Mouse (Mus musculus) liver, embryonic 11.5 days (tissue): ENCODE data around the gene Camkmt. TPM values are rescaled to one million over a fixed set of nuclear protein-coding genes. Genes with fewer than 3 reads are reported as not detected.
A peak's percentile ranks its signal among the peaks of the same experiment; 100 is the strongest.

ENCODE experiments used
- ATAC-seq: fragments of 200-750 bp; cut with Nextera tagmentation; replicated peaks from 2 replicates; pipeline ENCODE4 v1.8.0; 2017; ENCODE audit warnings: moderate number of reproducible peaks, mild to moderate bottlenecking, moderate TSS enrichment, moderate library complexity; ENCODE audit not compliant: low FRiP score
- DNase-seq: peaks from one replicate; pipeline ENCODE4 v3.0.0-alpha.2; 2017; ENCODE audit warnings: low spot score
- H3K27ac ChIP-seq: fragments of 300-500 bp; sonication (generic); 2 replicates; pipeline ENCODE4 v1.5.1; 2014; ENCODE audit warnings: mild to moderate bottlenecking, low read depth, low read length, control low read depth
- H3K27me3 ChIP-seq: fragments of 300-500 bp; sonication (generic); replicated peaks from 2 replicates; pipeline ENCODE4 v1.6.1; 2014; ENCODE audit warnings: low read length, mixed read lengths; ENCODE audit not compliant: control insufficient read depth, insufficient read depth
- H3K36me3 ChIP-seq: fragments of 300-500 bp; sonication (generic); 2 replicates; pipeline ENCODE4 v1.6.1; 2014; ENCODE audit warnings: mild to moderate bottlenecking, low read length, moderate library complexity, mixed read lengths; ENCODE audit not compliant: control insufficient read depth, insufficient read depth
- H3K4me1 ChIP-seq: fragments of 300-500 bp; sonication (generic); replicated peaks from 2 replicates; pipeline ENCODE4 v1.6.1; 2014; ENCODE audit warnings: low read length, mixed read lengths; ENCODE audit not compliant: control insufficient read depth, insufficient read depth
- H3K4me2 ChIP-seq: fragments of 300-500 bp; sonication (generic); 2 replicates; pipeline ENCODE4 v1.6.1; 2014; ENCODE audit warnings: mild to moderate bottlenecking, control low read depth, moderate library complexity
- H3K4me3 ChIP-seq: fragments of 300-500 bp; sonication (generic); 2 replicates; pipeline ENCODE4 v1.5.1; 2014; ENCODE audit warnings: low read depth, low read length, control low read depth
- H3K9ac ChIP-seq: fragments of 300-500 bp; sonication (generic); 2 replicates; pipeline ENCODE4 v1.6.1; 2014; ENCODE audit warnings: low read depth, low read length, control low read depth
- H3K9me3 ChIP-seq: fragments of 300-500 bp; sonication (generic); 2 replicates; pipeline ENCODE4 v1.6.1; 2016; ENCODE audit warnings: low read length, inconsistent platforms, mixed read lengths; ENCODE audit not compliant: control insufficient read depth
- WGBS: fragments of 180-500 bp; shearing (Covaris S2); extraction: QIAGEN DNeasy Blood & Tissue Kit; methylation state at CpG from one replicate; pipeline ENCODE4 v1.1.7; 2014; 5-methylcytosine and 5-hydroxymethylcytosine counted together
- polyA plus RNA-seq: library from polyadenylated mRNA; unstranded; fragments of >200 nt; fragmentation: Nextera tagmentation; extraction: Ambion mirVana; gene quantifications from 2 replicates; pipeline ENCODE4 v1.2.1, GENCODE M21; 2014

Camkmt gene
- polyA plus RNA-seq, 1 experiment from 2014 or later, result 6.4 TPM

DNA sequence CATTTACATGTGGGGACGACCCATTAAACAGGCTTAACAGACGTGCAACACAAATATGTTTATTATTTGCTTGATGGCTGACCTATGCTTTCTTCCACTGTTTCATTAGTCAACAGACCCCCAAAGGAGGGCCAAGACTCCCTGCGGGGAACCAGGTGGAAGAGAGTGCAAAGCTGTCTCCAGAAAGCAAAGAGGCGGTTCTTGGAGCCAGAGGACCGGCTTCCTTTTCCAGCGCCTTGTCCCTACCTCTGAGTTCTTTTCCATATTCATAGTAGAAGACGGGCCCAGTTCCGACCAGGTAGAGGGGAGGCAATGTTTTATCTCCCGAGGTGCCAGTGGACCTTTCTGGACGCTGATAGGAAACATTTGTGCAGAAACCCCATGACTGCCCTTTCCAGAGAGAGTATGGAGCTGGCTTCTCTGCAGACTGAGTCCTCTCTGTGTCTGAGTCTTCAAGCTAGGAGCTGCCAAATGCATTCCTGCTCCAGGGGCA is 399.2 kb downstream of the Camkmt start:
- Histone ChIP-seq H3K9me3 (no peaks in the 10 kb centered on the region), H3K27ac (no peak overlapping the region), H3K9ac (no peak overlapping the region), H3K36me3 (no peaks in the 10 kb centered on the region), H3K27me3 (peaks cover 72% of the 10 kb centered on the region), H3K4me1 (no peaks in the 10 kb centered on the region), H3K4me3 (no peak overlapping the region), H3K4me2 (no peak overlapping the region)
- WGBS, result 8% methylated on average over 10 of the region's 10 CpGs
- DNase-seq (no peak), ATAC-seq (no peak)

DNA sequence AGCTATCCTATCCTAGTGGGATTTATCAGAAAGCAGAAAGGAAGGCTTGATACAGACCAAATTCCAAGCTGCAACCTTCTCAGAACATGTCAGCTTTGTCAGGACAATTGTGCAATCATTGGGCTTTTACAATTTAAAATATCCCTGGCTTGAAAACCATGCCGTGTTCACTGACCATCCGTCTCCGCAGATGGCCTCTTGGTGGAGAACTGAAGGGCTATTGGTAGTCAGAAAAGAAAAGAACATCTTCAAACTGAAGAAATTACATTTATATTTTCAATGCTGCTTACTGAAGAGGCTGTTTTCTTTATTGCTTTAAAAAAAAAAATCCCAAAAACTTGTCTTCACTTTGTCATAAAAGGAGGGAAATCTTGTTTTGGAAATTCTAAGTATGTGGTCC is 401.1 kb downstream of the Camkmt start:
- peaks cover 53% of the 10 kb centered on the region for H3K27me3 ChIP-seq
- 70% methylated on average over 3 of the region's 3 CpGs for WGBS
- no peaks in the 10 kb centered on the region for H3K4me1 ChIP-seq
- H3K27ac ChIP-seq, result no peak overlapping the region
- H3K36me3 ChIP-seq, result no peaks in the 10 kb centered on the region
- ATAC-seq (no peak), DNase-seq (no peak)
- no peaks in the 10 kb centered on the region; the same call in 1 of the 2 replicates for H3K9me3 ChIP-seq
- H3K9ac ChIP-seq, result no peak overlapping the region
- H3K4me3 ChIP-seq, result no peak overlapping the region
- H3K4me2 ChIP-seq, result no peak overlapping the region

GRCm38 (mm10) chr17:85493521-85493920 is 403.2 kb downstream of the Camkmt start:
- Histone ChIP-seq H3K27ac (no peak overlapping the region), H3K36me3 (no peaks in the 10 kb centered on the region), H3K4me3 (no peak overlapping the region), H3K9me3 (no peaks in the 10 kb centered on the region; the same call in 1 of the 2 replicates), H3K4me2 (no peak overlapping the region), H3K4me1 (no peaks in the 10 kb centered on the region), H3K9ac (no peak overlapping the region), H3K27me3 (peaks cover 33% of the 10 kb centered on the region)
- 68% methylated on average over 4 of the region's 4 CpGs for WGBS
- DNase-seq (no peak), ATAC-seq (no peak)

- whole genome bisulfite sequencing, result 72% methylated on average over 3 of the region's 3 CpGs
- Histone ChIP-seq H3K4me3 (no peak overlapping the region), H3K9me3 (no peaks in the 10 kb centered on the region; the same call in 1 of the 2 replicates), H3K27me3 (peaks cover 16% of the 10 kb centered on the region), H3K9ac (no peak overlapping the region), H3K27ac (no peak overlapping the region), H3K4me1 (no peaks in the 10 kb centered on the region), H3K4me2 (no peak overlapping the region), H3K36me3 (no peaks in the 10 kb centered on the region)
- DNase-seq (no peak), ATAC-seq (no peak)
Observed at GRCm38 (mm10) chr17:85495012-85495754, 404.8 kb downstream of the Camkmt start.

GRCm38 (mm10) chr17:85495871-85496270 is 405.5 kb downstream of the Camkmt start:
- Histone ChIP-seq H3K27ac (no peak overlapping the region), H3K4me1 (no peaks in the 10 kb centered on the region), H3K4me2 (no peak overlapping the region), H3K9ac (no peak overlapping the region), H3K9me3 (no peaks in the 10 kb centered on the region; the same call in 1 of the 2 replicates), H3K27me3 (peaks cover 11% of the 10 kb centered on the region; the same call in 1 of the 2 replicates), H3K36me3 (no peaks in the 10 kb centered on the region), H3K4me3 (no peak overlapping the region)
- WGBS, result 80% methylated on average over 6 of the region's 6 CpGs
- DNase-seq, result peak; percentile 10
- ATAC-seq, result no peak

DNA sequence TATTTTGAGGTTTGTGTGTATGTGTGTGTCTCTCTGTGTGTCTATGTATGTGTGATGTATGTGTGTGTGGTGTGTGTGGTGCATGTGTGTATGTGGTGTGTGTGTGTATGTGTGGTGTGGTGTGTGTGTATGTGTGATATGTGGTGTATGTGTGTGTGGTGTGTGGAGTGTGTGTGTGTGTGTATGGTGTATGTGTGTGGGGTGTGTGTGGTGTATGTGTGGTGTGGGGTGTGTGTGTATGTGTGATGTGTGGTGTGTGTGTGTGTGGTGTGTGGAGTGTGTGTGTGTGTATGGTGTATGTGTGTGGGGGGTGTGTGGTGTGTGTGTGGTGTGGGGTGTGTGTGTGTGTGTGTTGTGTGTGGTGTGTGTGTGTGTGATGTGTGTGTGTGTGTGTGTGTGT is 414.5 kb downstream of the Camkmt start:
- H3K4me3 ChIP-seq, result no peak overlapping the region
- H3K9ac ChIP-seq, result no peak overlapping the region
- no peak overlapping the region for H3K27ac ChIP-seq
- DNase-seq (no peak), ATAC-seq (no peak)
- H3K4me2 ChIP-seq, result no peak overlapping the region
- no peaks in the 10 kb centered on the region for H3K9me3 ChIP-seq
- no peaks in the 10 kb centered on the region for H3K4me1 ChIP-seq
- no peaks in the 10 kb centered on the region; the same call in 1 of the 2 replicates for H3K27me3 ChIP-seq
- no peaks in the 10 kb centered on the region for H3K36me3 ChIP-seq

- Histone ChIP-seq H3K9ac (no peak overlapping the region), H3K9me3 (no peaks in the 10 kb centered on the region), H3K27ac (no peak overlapping the region), H3K36me3 (no peaks in the 10 kb centered on the region), H3K4me2 (no peak overlapping the region), H3K4me3 (no peak overlapping the region), H3K4me1 (no peaks in the 10 kb centered on the region), H3K27me3 (no peaks in the 10 kb centered on the region; the same call in 1 of the 2 replicates)
- DNase-seq (no peak), ATAC-seq (no peak)
- 81% methylated on average over 15 of the region's 15 CpGs for WGBS
Observed at GRCm38 (mm10) chr17:85506206-85507088, 416.1 kb downstream of the Camkmt start.

- Histone ChIP-seq H3K27me3 (no peaks in the 10 kb centered on the region; the same call in 1 of the 2 replicates), H3K4me1 (no peaks in the 10 kb centered on the region), H3K4me2 (no peak overlapping the region), H3K4me3 (no peak overlapping the region), H3K27ac (no peak overlapping the region), H3K9ac (no peak overlapping the region), H3K36me3 (no peaks in the 10 kb centered on the region), H3K9me3 (no peaks in the 10 kb centered on the region)
- DNase-seq (no peak), ATAC-seq (no peak)
- WGBS, result 85% methylated on average over 4 of the region's 4 CpGs
Observed at GRCm38 (mm10) chr17:85507089-85507460, 416.7 kb downstream of the Camkmt start.
